Mouse (Mus musculus) E14TG2a.4 (cell line): ENCODE measurements around the gene Setx.

ENCODE experiments used
- CTCF ChIP-seq: conservative IDR thresholded peaks from 2 replicates; pipeline ENCODE4 v1.5.1; 2014; ENCODE audit warnings: low read length
- NANOG ChIP-seq: IDR thresholded peaks from 2 replicates; pipeline ENCODE4 v1.6.1; 2014; ENCODE audit warnings: borderline replicate concordance, low read length, mixed read lengths
- POU5F1 ChIP-seq: IDR thresholded peaks from 2 replicates; pipeline ENCODE4 v1.6.1; 2014; ENCODE audit warnings: low read length, borderline replicate concordance

DNA sequence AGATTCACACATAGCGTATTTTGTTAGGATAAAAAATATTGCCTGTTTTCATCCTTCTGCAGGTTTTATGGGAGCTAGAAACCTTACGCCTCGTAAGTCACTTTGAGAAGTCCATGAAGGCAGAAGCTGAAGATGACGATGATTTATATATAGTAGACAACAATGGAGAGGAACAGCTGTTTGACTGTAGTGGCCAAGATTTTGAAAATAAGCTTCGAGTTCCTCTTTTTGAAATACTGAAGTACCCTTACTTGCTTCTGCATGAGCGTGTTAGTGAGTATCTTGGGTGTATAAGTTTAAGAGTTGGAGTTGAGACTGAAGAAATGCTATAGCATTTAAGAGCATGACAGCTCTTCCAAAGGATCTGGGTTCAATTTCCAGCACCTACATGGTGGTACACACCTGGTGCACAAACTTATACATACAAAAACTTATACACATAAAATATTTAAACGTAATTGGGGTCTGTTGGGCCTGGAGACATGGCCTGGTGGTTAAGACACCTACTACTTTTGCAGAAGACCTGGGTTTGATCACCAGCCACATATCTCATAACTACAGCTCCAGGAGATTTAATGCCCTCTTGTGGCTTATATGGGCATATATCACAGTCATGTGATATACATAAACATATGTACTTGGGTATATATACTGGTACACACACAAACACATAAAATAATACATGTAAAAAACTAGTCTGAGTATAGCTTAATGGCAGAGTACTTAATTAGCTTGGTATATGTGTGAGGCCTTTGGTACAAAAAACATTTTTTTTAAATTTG lies 6.3 kb downstream of the Setx start:
- TF ChIP-seq CTCF (peak; percentile 19), NANOG (no peak), POU5F1 (no peak)
